Mouse (Mus musculus) myocyte (in vitro differentiated cells): Measurements from ENCODE around the gene Iqcf6. TPM values are rescaled to one million over a fixed set of nuclear protein-coding genes. Genes with fewer than 3 reads are reported as not detected.
"Not testable (repeated sequence)": the region's sequence is repeated elsewhere in the genome, so short reads cannot be mapped to it uniquely, and the experiment has no call there.

Source experiments
- H3K27me3 ChIP-seq: one replicate; pipeline ENCODE4 v1.6.1; 2011; ENCODE audit not compliant: control insufficient read depth, insufficient read depth, insufficient read length
- H3K36me3 ChIP-seq: one replicate; pipeline ENCODE4 v1.6.1; 2011; ENCODE audit not compliant: control insufficient read depth, insufficient read depth
- H3K4me2 ChIP-seq: one replicate; pipeline ENCODE4 v1.6.1; 2011; ENCODE audit warnings: low read depth, control low read depth
- H3K4me3 ChIP-seq: one replicate; pipeline ENCODE4 v1.5.1; 2011; ENCODE audit warnings: mild to moderate bottlenecking, control low read depth, moderate library complexity
- H3K79me2 ChIP-seq: one replicate; pipeline ENCODE4 v1.6.1; 2011; ENCODE audit not compliant: control insufficient read depth, insufficient read depth
- H3ac ChIP-seq: one replicate; pipeline ENCODE4 v1.6.1; 2011; ENCODE audit not compliant: control insufficient read depth, insufficient read length
- CEBPB ChIP-seq: IDR thresholded peaks from 2 replicates; pipeline ENCODE4 v1.6.1; 2011; ENCODE audit warnings: mild to moderate bottlenecking, moderate library complexity; ENCODE audit not compliant: poor library complexity, insufficient read depth, severe bottlenecking
- E2F4 ChIP-seq: IDR thresholded peaks from one replicate; pipeline ENCODE4 v1.6.1; 2011; ENCODE audit warnings: mild to moderate bottlenecking, control low read depth, moderate library complexity; ENCODE audit not compliant: insufficient read depth
- MAX ChIP-seq: IDR thresholded peaks from one replicate; pipeline ENCODE4 v1.6.1; 2011; ENCODE audit warnings: low read depth, mild to moderate bottlenecking, control low read depth
- MYOD1 ChIP-seq, 3 experiments: IDR thresholded peaks; one replicate each; pipeline ENCODE4 v1.6.1; 2011; ENCODE audit warnings: control low read depth in 2 of 3, low read depth in 2 of 3, mild to moderate bottlenecking in 2 of 3, moderate library complexity in 1 of 3; ENCODE audit not compliant: insufficient read length in 2 of 3, control insufficient read depth in 1 of 3
- MYOG ChIP-seq, 3 experiments: IDR thresholded peaks; one replicate each; pipeline ENCODE4 v1.6.1; 2011; ENCODE audit warnings: control low read depth in 2 of 3, low read depth in 2 of 3, mild to moderate bottlenecking in 2 of 3; ENCODE audit not compliant: insufficient read length in 2 of 3, control insufficient read depth in 1 of 3, insufficient read depth in 1 of 3
- POLR2A ChIP-seq: IDR thresholded peaks from one replicate; pipeline ENCODE4 v1.6.1; 2011; ENCODE audit warnings: low read depth, mild to moderate bottlenecking, control low read depth, moderate library complexity; ENCODE audit not compliant: insufficient read length
- POLR2AphosphoS2 ChIP-seq: IDR thresholded peaks from one replicate; pipeline ENCODE4 v1.6.1; 2011; ENCODE audit warnings: low read depth, control low read depth; ENCODE audit not compliant: insufficient read length
- REST ChIP-seq: IDR thresholded peaks from one replicate; pipeline ENCODE4 v1.6.1; 2011; ENCODE audit warnings: mild to moderate bottlenecking, control low read depth, moderate library complexity; ENCODE audit not compliant: insufficient read depth, insufficient read length
- SRF ChIP-seq: IDR thresholded peaks from one replicate; pipeline ENCODE4 v1.6.1; 2011; ENCODE audit warnings: low read depth; ENCODE audit not compliant: control insufficient read depth, insufficient read length
- TCF12 ChIP-seq: IDR thresholded peaks from one replicate; pipeline ENCODE4 v1.6.1; 2011; ENCODE audit warnings: mild to moderate bottlenecking, control low read depth; ENCODE audit not compliant: poor library complexity, insufficient read depth, severe bottlenecking
- TCF3 ChIP-seq: IDR thresholded peaks from one replicate; pipeline ENCODE4 v1.6.1; 2011; ENCODE audit warnings: low read depth, control low read depth; ENCODE audit not compliant: insufficient read length
- USF1 ChIP-seq: IDR thresholded peaks from one replicate; pipeline ENCODE4 v1.6.1; 2011; ENCODE audit warnings: low read depth, mild to moderate bottlenecking, control low read depth, moderate library complexity
- polyA plus RNA-seq: library from polyadenylated mRNA; unstranded; fragments of >200 nt; fragmentation: generic; extraction: Trizol; gene quantifications from one replicate; pipeline ENCODE4 v1.2.1, GENCODE M21; 2012; ENCODE audit warnings: missing spikeins

Iqcf6 gene
- not detected for polyA plus RNA-seq

DNA sequence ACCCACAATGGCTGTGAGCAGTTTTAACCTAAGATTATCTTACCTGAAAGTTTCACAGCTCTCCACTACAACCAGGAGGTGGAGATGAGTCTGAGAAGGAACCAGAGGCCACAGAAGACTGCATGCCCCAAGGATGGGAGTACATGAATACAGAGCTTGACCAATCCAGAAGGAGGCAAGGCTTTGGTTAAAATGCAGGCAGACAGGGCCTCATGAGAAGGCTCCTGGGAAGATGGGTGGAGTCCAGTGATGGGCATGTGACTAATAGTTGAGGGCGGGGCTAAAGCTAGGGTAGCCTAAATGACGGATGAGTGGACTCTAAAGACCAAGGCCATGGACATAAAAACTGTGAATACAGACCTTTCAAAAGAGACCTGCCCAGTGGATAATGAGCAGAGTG lies at the start of gene Iqcf6:
Gene Iqcf6, plus strand, starts transcription at position 301 of the 400 bp plus-strand sequence.
- Histone ChIP-seq H3K27me3 (peaks cover 21% of the 10 kb centered on the region), H3K36me3 (no peaks in the 10 kb centered on the region), H3K4me2 (no peak within 1 kb of the TSS), H3K4me3 (no peak within 1 kb of the TSS), H3K79me2 (no peaks in the 10 kb centered on the region), H3ac (no peak within 1 kb of the TSS)
- no peak for TF ChIP-seq MYOG (IDR thresholded peaks at IDR 0.05; ENCODE audit: control insufficient read depth in 1 of 3, insufficient read depth in 1 of 3, insufficient read length in 2 of 3, low read depth in 2 of 3)
- TF ChIP-seq MAX: no peak
- no peak for TF ChIP-seq E2F4
- no peak for TF ChIP-seq TCF3
- TF ChIP-seq REST: no peak
- no peak for TF ChIP-seq MYOD1 (IDR thresholded peaks at IDR 0.05; ENCODE audit: control insufficient read depth in 1 of 3, insufficient read length in 2 of 3, low read depth in 2 of 3)
- TF ChIP-seq SRF: no peak
- no peak for TF ChIP-seq POLR2A
- TF ChIP-seq POLR2AphosphoS2: no peak
- no peak for TF ChIP-seq CEBPB

DNA sequence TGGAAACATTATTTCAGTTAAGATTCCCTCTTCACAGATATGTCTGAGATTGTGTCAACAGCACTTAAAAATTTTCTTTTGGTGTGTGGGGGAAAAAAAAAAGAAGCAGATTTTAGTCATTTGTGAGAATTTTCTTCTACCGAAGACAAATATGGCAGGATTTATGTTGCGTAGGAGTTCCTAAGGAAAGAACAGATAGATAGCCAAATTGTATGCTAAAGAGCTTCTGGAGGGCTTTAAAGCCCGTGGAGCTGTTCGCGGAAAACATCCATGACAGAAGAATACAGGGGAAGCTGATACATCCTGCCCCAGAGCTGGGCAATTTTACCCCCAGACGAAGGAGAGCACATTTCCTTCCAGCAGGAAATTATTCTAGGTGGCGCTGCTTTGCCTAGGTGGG lies 46.4 kb upstream of the Iqcf6 start:
- no peak for TF ChIP-seq MYOD1 (IDR thresholded peaks at IDR 0.05; ENCODE audit: control insufficient read depth in 1 of 3, insufficient read length in 2 of 3, low read depth in 2 of 3)
- Histone ChIP-seq H3K79me2 (no peaks in the 10 kb centered on the region), H3ac (no peak overlapping the region), H3K4me3 (no peak overlapping the region), H3K36me3 (no peaks in the 10 kb centered on the region), H3K4me2 (no peak overlapping the region), H3K27me3 (peaks cover 4% of the 10 kb centered on the region)

DNA sequence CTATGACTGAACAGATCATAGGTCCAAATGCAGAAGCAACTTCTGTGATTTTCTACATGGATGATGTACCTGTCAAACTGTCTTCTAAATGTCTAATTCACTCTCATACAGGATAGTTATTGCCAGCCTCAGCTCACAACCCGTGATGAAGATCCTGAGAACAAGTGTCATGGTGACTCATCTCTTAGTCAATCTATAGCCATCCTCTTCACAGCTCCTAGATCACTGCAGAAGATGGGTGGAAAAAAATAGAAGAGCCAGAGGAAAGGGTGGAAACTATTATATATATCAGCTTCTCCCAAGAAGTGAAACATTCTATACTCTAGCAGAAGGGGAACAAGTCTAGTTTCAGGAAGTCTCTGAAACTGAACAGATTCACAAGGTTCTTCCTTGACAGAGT lies 43.8 kb upstream of the Iqcf6 start:
- Histone ChIP-seq H3ac (no peak overlapping the region), H3K79me2 (no peaks in the 10 kb centered on the region), H3K36me3 (no peaks in the 10 kb centered on the region), H3K4me2 (no peak overlapping the region), H3K4me3 (no peak overlapping the region), H3K27me3 (peaks cover 4% of the 10 kb centered on the region)
- TF ChIP-seq REST: no peak
- no peak for TF ChIP-seq SRF
- TF ChIP-seq MAX: no peak
- no peak for TF ChIP-seq POLR2AphosphoS2
- no peak for TF ChIP-seq USF1
- no peak for TF ChIP-seq E2F4
- no peak for TF ChIP-seq MYOD1 (IDR thresholded peaks at IDR 0.05; ENCODE audit: control insufficient read depth in 1 of 3, insufficient read length in 2 of 3, low read depth in 2 of 3)
- TF ChIP-seq CEBPB: no peak
- no peak for TF ChIP-seq POLR2A
- TF ChIP-seq TCF12: no peak
- no peak for TF ChIP-seq TCF3
- TF ChIP-seq MYOG (IDR thresholded peaks at IDR 0.05; ENCODE audit: control insufficient read depth in 1 of 3, insufficient read depth in 1 of 3, insufficient read length in 2 of 3, low read depth in 2 of 3): no peak

DNA sequence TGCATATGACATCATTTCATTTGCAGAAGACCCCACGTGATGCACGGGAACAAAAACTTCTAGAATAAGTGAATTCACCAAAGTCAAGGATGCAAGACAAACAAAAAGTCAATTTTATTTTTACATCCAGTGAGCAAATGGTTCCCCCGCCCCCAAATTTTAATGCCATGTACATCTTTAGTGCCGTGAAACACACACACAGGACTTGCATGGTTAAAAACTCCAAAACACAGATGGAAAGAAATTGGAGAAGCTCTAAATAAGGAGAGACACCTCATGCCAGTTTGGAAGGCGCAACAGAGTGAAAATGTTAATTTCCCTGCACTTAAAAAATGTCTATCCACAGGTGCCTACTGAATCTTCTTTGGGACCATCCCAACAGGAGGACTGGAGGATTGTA lies 34.2 kb upstream of the Iqcf6 start:
- no peaks in the 10 kb centered on the region for H3K36me3 ChIP-seq
- no peak for TF ChIP-seq POLR2A
- no peak for TF ChIP-seq SRF
- no peak for TF ChIP-seq TCF3
- no peak for TF ChIP-seq TCF12
- TF ChIP-seq E2F4: no peak
- TF ChIP-seq MYOG (IDR thresholded peaks at IDR 0.05; ENCODE audit: control insufficient read depth in 1 of 3, insufficient read depth in 1 of 3, insufficient read length in 2 of 3, low read depth in 2 of 3): no peak
- no peak for TF ChIP-seq REST
- TF ChIP-seq MYOD1 (IDR thresholded peaks at IDR 0.05; ENCODE audit: control insufficient read depth in 1 of 3, insufficient read length in 2 of 3, low read depth in 2 of 3): no peak
- no peak for TF ChIP-seq USF1
- TF ChIP-seq MAX: no peak
- TF ChIP-seq POLR2AphosphoS2: no peak
- TF ChIP-seq CEBPB: no peak
- H3K4me3 ChIP-seq: no peak overlapping the region
- no peaks in the 10 kb centered on the region for H3K79me2 ChIP-seq
- no peak overlapping the region for H3K4me2 ChIP-seq
- no peak overlapping the region for H3ac ChIP-seq
- no peaks in the 10 kb centered on the region for H3K27me3 ChIP-seq

DNA sequence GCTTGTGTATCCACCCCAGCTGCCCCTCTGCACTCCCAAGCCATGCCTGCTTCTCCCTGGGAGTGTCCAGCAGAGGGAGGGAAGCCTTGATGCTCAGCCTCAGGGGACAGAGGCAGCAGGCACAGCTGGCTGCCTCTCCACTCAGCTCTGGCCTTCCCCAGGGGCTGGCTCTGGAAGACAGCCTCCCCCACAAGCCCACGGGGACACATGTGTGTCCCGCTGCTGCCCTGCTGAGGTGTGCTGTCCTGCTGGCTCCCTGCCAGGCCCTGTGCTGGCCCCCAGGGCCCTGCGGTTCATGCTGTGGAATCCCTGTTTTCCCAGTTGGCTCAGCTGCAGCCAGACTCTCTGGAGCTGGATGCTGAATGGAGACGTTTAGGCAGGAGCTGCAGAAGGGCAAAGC lies 31.0 kb upstream of the Iqcf6 start:
- not testable (repeated sequence) for H3K4me2 ChIP-seq, H3K4me3 ChIP-seq, H3K36me3 ChIP-seq, H3ac ChIP-seq, H3K27me3 ChIP-seq, H3K79me2 ChIP-seq
